Mouse (Mus musculus) frontal cortex, postnatal 10 days (tissue): Measurements from ENCODE around the gene Med13l.

Experiments
- DNase-seq, 2 experiments: peaks; one replicate each; pipeline ENCODE4 v3.0.0; 2022; ENCODE audit warnings: low spot score in 2 of 2, mixed read lengths in 1 of 2

Gene Med13l

DNA sequence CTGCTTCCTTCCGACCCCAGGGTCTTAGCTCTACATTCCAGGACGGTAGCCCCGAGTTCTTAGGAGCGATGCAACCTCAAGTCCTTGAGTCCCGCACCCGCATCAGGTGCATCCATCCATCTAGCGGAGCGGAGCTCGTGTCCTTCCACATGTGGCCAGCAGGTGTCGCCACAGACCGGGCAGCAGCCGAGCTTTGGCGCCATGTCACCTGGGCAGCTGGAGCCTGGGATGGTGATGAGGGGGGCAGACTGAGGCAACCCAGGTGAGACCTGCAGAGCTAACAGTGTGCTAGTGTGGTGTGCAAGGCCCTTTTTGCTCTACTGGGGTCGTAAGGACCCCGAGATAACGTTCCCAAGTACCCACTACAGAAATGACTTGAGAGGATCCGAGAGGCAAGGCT, 221.1 kb downstream of the Med13l start:
- peak in 1 of 2 experiments; percentile 65 for DNase-seq

DNA sequence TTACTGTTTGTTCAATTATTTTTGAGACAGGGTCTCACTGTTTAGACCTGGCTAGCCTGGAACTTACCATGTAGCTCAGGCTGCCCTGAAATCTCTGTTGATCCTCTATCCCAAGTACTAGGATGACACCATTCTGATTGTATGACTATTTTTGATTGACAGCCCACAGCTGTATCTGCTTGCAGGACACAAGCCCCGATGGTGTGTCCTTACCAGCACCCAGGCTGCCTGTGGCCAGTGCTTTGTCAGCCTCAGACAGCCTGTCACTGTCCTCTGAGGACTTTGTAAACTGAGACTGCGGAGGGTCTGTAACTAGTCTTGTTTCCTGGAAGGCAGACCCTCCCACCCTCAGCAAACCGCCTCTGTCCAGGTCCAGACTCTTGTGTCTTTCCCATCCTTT, 221.7 kb downstream of the Med13l start:
- no peak for DNase-seq

GRCm38 (mm10) chr5:118789226-118789625, 228.7 kb downstream of the Med13l start:
- DNase-seq: no peak

GRCm38 (mm10) chr5:118789776-118790175, 229.3 kb downstream of the Med13l start:
- no peak for DNase-seq

- DNase-seq: no peak
Measured at GRCm38 (mm10) chr5:118797811-118798210, 237.3 kb downstream of the Med13l start.

DNA sequence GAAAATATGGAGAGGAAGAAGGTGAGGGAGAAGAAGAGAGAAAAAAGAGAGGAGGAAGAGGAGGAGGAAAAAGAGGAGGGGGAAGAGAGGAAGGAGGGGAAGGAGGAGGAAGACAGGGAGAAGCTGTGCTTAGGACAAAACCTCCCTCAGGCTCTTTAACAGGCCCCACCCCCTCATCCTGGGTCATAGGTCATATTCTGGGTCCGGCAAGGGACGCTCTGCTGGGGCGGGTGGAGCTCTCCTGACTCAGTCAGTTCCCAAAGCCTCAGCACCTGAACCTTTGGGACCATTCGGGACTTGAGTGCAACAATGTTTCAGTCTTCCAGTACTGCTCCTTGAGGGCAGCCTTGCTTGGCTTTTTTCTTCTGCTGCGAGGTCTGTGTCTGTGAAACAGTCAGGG, 241.1 kb downstream of the Med13l start:
- no peak for DNase-seq

DNA sequence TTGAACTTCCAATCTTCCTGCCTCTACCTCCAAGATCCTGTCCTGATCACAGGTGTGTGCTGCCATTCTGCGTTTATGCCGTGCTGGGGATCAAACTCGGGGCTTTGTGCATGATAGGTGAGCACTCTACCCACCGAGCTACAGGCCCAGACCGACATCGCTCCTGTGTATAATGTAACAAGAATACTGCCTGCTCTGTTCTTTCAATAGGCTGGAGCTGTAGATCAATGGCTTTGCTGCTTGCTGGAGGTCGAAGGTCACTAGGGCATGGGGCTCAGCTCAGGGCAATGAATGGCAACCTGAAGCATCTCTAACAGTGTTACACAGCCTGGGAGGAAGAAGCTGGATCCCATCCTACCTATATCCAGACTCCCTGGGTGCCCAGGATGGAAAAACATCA, 241.6 kb downstream of the Med13l start:
- no peak for DNase-seq

GRCm38 (mm10) chr5:118808946-118809345, 248.5 kb downstream of the Med13l start:
- DNase-seq: no peak

- DNase-seq: no peak
Measured at GRCm38 (mm10) chr5:118809588-118809987, 249.1 kb downstream of the Med13l start.

- DNase-seq: no peak
Measured at GRCm38 (mm10) chr5:118811690-118812089, 251.2 kb downstream of the Med13l start.

DNA sequence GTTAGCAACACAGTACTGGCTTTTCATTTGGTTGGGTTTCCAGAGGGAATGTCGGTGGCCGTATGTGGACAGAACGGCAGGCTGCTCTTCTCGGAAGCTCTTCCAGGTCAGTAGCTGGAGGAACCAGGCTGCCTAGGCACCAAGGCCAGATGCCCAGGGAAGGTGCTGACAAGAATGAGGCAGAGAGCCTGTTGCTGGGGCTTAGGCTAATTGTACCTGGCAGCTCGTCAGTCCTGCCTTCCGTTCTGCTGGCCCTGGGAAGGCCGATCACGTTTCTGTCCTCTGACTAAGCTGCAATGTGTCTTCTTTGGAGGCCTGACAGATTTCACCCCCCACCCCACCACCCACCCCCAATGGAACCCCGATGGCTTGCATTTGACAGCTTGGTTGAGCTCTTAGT, 251.9 kb downstream of the Med13l start:
- DNase-seq: no peak

- DNase-seq: no peak
Measured at GRCm38 (mm10) chr5:118812947-118813401, 252.5 kb downstream of the Med13l start.

DNA sequence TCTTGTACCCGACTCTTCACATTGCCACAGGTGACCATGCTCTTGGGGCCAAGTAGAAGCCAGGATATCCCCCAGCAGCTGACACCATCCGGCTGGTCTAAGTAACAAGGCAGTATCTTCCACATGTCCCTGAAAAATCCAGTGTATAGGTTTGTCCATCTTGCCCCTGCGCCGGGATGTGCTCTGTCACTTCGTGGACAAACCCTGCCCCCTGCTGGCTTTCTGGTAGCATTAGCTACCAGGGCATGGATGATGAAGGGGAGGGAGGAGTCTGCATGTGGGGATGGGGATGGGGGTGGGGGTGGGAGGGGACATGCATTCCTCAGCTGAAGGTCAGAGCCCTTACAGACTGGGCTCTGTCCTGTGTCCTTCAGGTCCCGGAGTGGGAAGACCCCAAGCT, 253.6 kb downstream of the Med13l start:
- no peak for DNase-seq
